Mouse (Mus musculus) forebrain, embryonic 11.5 days (tissue): ENCODE data around the gene Dok3. TPM values are rescaled to one million over a fixed set of nuclear protein-coding genes. Genes with fewer than 3 reads are reported as not detected.

Experiments
- ATAC-seq: fragments of 200-750 bp; cut with Nextera tagmentation; replicated peaks from 2 replicates; pipeline ENCODE4 v1.8.0; 2017; ENCODE audit warnings: moderate TSS enrichment; ENCODE audit not compliant: low FRiP score
- DNase-seq: peaks from one replicate; pipeline ENCODE4 v3.0.0-alpha.2; 2017; ENCODE audit warnings: low spot score
- H3K27ac ChIP-seq: fragments of 300-500 bp; sonication (generic); 2 replicates; pipeline ENCODE4 v1.5.1; 2014; ENCODE audit warnings: low read depth, low read length
- H3K27me3 ChIP-seq: fragments of 300-500 bp; sonication (generic); 2 replicates; pipeline ENCODE4 v1.6.1; 2014; ENCODE audit warnings: mild to moderate bottlenecking, low read length, mixed read lengths; ENCODE audit not compliant: control insufficient read depth, insufficient read depth
- H3K36me3 ChIP-seq: fragments of 300-500 bp; sonication (generic); 2 replicates; pipeline ENCODE4 v1.6.1; 2014; ENCODE audit warnings: mild to moderate bottlenecking, low read length, moderate library complexity, mixed read lengths; ENCODE audit not compliant: control insufficient read depth, insufficient read depth
- H3K4me1 ChIP-seq: fragments of 300-500 bp; sonication (generic); replicated peaks from 2 replicates; pipeline ENCODE4 v1.6.1; 2014; ENCODE audit warnings: low read length, mixed read lengths; ENCODE audit not compliant: control insufficient read depth, insufficient read depth
- H3K4me2 ChIP-seq: fragments of 300-500 bp; sonication (generic); 2 replicates; pipeline ENCODE4 v1.6.1; 2014; ENCODE audit warnings: low read depth, mild to moderate bottlenecking, low read length, moderate library complexity, mixed read lengths; ENCODE audit not compliant: severe bottlenecking
- H3K4me3 ChIP-seq: fragments of 300-500 bp; sonication (generic); 2 replicates; pipeline ENCODE4 v1.5.1; 2014; ENCODE audit warnings: low read depth, low read length
- H3K9ac ChIP-seq: fragments of 300-500 bp; sonication (generic); 2 replicates; pipeline ENCODE4 v1.6.1; 2014; ENCODE audit warnings: low read length
- H3K9me3 ChIP-seq: fragments of 300-500 bp; sonication (generic); 2 replicates; pipeline ENCODE4 v1.6.1; 2016; ENCODE audit warnings: low read length, mixed read lengths; ENCODE audit not compliant: control insufficient read depth
- WGBS: fragments of 180-500 bp; shearing (Covaris S2); extraction: QIAGEN DNeasy Blood & Tissue Kit; methylation state at CpG from one replicate; pipeline ENCODE4 v1.1.7; 2014; 5-methylcytosine and 5-hydroxymethylcytosine counted together
- polyA plus RNA-seq: library from polyadenylated mRNA; unstranded; fragments of >200 nt; fragmentation: Nextera tagmentation; extraction: Ambion mirVana; gene quantifications from 2 replicates; pipeline ENCODE4 v1.2.1, GENCODE M21; 2014

The Dok3 gene
- polyA plus RNA-seq, 1 experiment from 2014 or later = 3.9 TPM

- Histone ChIP-seq H3K4me1 (peaks cover 8% of the 10 kb centered on the region; the same call in 1 of the 2 replicates), H3K27ac (no peak overlapping the region), H3K4me3 (peak overlapping the region; percentile 92), H3K27me3 (no peaks in the 10 kb centered on the region), H3K36me3 (peaks cover 15% of the 10 kb centered on the region), H3K9ac (no peak overlapping the region), H3K4me2 (peak overlapping the region; percentile 93; the same call in 1 of the 2 replicates), H3K9me3 (no peaks in the 10 kb centered on the region)
- WGBS = 95% methylated on average over 15 of the region's 15 CpGs
- DNase-seq (no peak), ATAC-seq (no peak)
Measured at GRCm38 (mm10) chr13:55535191-55535590, 6.1 kb upstream of the Dok3 start.

DNA sequence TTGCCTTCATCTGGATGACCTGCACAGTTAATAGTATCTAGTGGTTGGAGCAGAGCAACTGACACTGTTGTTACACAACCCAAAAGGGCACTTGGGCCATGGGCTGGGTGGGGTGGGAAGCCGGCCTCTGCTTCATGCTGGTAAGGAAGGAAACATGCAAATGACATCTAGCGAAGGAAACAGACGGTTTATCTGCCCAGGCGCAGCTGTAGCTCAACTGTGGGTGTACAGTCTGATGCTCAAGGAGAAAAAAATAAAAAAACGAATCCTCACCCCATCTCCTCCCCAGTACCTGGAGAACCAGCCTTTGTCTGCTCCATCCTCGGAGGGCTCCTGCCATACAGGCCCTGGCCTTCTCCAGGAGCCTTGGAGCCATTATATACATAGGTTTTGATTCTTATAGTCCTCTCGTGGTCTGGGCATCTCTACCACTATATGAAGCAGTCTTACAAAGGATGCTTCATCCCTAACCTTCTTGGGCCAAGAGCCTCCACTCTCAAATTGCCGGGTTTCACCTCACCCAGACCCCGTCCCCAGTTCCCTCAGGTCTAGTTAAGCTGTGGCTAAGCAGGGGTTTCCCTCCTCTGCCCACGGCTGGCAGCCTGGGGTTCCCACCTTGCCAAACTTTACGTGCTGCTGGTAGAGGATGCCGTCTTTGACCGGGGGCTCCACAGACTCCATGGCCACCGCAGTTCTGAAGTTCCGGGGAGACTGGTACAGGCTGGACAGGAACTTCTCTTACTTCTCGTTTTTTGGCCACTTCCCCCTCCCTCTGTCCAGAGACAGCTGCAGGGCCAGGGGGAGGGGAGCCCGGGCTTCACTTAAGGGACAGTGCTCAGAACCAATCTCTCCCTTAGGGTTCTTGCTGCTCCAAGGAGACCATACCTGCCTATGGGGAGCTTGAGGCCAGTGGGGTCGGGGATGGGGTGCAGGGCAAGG lies 993 bp downstream of the Dok3 start:
- no peak overlapping the region for H3K9ac ChIP-seq
- no peak overlapping the region for H3K4me3 ChIP-seq
- H3K9me3 ChIP-seq = no peaks in the 10 kb centered on the region
- DNase-seq = no peak
- no peak overlapping the region for H3K4me2 ChIP-seq
- peaks cover 7% of the 10 kb centered on the region for H3K36me3 ChIP-seq
- H3K27ac ChIP-seq = no peak overlapping the region
- ATAC-seq = no peak
- H3K4me1 ChIP-seq = no peaks in the 10 kb centered on the region
- WGBS = 85% methylated on average over 18 of the region's 18 CpGs
- no peaks in the 10 kb centered on the region for H3K27me3 ChIP-seq

DNA sequence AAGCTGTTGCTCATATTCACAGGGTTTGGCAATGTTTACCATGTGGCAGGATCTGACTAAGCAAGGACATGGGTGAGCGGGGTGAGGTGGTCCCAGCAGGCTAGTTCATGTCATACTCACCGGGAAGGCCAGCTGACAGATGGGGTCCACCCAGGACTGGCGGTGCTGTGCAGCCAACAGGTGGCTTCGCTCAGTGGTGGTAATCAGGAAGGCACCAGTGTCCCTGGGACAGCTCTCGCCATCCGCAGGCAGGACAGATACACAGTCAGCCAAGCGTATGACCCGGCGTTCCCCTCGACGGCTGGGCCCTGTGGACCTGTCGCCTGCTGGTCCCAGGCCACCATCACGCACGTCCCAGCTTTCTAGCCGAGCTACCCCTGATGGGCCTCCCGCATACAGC lies 1.9 kb downstream of the Dok3 start:
- Histone ChIP-seq H3K36me3 (peaks cover 7% of the 10 kb centered on the region), H3K9ac (no peak overlapping the region), H3K4me1 (no peaks in the 10 kb centered on the region), H3K27ac (no peak overlapping the region), H3K4me3 (no peak overlapping the region), H3K9me3 (no peaks in the 10 kb centered on the region), H3K4me2 (no peak overlapping the region), H3K27me3 (no peaks in the 10 kb centered on the region)
- ATAC-seq = no peak
- 92% methylated on average over 16 of the region's 16 CpGs for WGBS
- no peak for DNase-seq

GRCm38 (mm10) chr13:55525733-55526553 lies 3.2 kb downstream of the Dok3 start:
- H3K36me3 ChIP-seq = peaks cover 4% of the 10 kb centered on the region
- 82% methylated on average over 16 of the region's 16 CpGs for WGBS
- ATAC-seq (no peak), DNase-seq (no peak)
- no peak overlapping the region for H3K4me2 ChIP-seq
- no peak overlapping the region for H3K4me3 ChIP-seq
- no peak overlapping the region for H3K9ac ChIP-seq
- no peaks in the 10 kb centered on the region for H3K4me1 ChIP-seq
- H3K27me3 ChIP-seq = no peaks in the 10 kb centered on the region
- H3K9me3 ChIP-seq = no peaks in the 10 kb centered on the region
- H3K27ac ChIP-seq = no peak overlapping the region

DNA sequence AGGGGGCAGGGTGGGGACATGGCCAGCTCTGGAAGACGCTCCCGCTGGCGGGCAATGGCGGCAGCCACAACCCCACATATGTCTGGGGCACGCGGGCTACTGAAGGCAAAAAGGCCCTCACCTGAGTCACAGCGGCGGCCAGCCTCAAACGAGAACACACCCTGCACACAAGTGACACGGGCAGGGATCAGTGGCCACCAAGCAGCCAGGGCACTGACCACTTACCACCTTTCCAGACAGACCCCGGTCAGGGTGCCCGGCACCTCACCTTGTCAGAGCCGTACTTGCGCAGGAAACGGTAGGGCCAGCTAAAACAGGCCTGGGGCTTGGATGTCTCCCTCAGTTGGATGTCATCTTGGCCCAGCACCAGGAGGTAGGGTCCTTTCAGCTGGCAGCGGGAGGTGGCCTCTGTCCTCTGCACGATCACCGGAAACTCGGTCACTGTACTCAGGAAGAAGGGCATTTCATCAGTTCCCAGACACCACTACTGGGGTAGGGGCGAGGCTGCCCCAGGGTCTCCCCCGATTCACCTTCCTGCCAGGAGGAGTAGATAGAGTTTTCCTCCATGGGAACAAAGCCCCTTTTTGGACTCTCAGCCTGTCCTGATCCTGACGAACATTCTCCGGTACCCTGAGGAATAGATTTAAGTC lies 5.0 kb downstream of the Dok3 start:
- DNase-seq (no peak), ATAC-seq (no peak)
- Histone ChIP-seq H3K36me3 (no peaks in the 10 kb centered on the region), H3K27me3 (no peaks in the 10 kb centered on the region), H3K4me1 (no peaks in the 10 kb centered on the region), H3K27ac (no peak overlapping the region), H3K9ac (no peak overlapping the region), H3K4me2 (no peak overlapping the region), H3K9me3 (no peaks in the 10 kb centered on the region), H3K4me3 (no peak overlapping the region)
- WGBS = 89% methylated on average over 23 of the region's 23 CpGs

- H3K4me3 ChIP-seq = no peak overlapping the region
- no peak overlapping the region for H3K27ac ChIP-seq
- ATAC-seq (no peak), DNase-seq (no peak)
- WGBS = 62% methylated on average over 17 of the region's 17 CpGs
- H3K4me1 ChIP-seq = no peaks in the 10 kb centered on the region
- H3K4me2 ChIP-seq = no peak overlapping the region
- no peaks in the 10 kb centered on the region for H3K36me3 ChIP-seq
- no peaks in the 10 kb centered on the region for H3K27me3 ChIP-seq
- no peak overlapping the region for H3K9ac ChIP-seq
- no peaks in the 10 kb centered on the region for H3K9me3 ChIP-seq
Measured at GRCm38 (mm10) chr13:55523278-55523677, 5.8 kb downstream of the Dok3 start.

DNA sequence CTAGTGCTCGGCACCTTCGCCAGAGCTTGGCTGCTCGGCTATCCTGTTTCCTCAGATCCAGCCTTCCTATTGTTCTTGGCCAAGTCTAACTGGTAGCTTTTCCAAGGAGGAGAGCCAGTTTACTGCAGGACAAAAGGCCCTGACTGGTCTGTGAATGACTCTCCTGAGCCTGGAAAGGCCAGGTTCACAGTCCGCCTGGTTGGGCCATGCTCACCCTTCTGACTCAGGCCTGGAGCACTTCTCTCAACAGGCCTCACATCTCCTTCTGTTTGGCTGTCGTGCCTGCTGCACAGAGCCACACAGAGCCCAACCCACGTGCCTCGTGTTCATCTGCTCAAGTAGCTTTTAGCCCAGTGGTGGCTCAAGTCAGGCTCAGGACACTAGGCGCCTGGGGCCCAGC lies 6.4 kb downstream of the Dok3 start:
- no peaks in the 10 kb centered on the region for H3K36me3 ChIP-seq
- no peak overlapping the region for H3K27ac ChIP-seq
- DNase-seq (no peak), ATAC-seq (no peak)
- H3K4me2 ChIP-seq = no peak overlapping the region
- H3K4me1 ChIP-seq = no peaks in the 10 kb centered on the region
- H3K27me3 ChIP-seq = no peaks in the 10 kb centered on the region
- H3K4me3 ChIP-seq = no peak overlapping the region
- no peak overlapping the region for H3K9ac ChIP-seq
- 63% methylated on average over 8 of the region's 8 CpGs for WGBS
- no peaks in the 10 kb centered on the region for H3K9me3 ChIP-seq

GRCm38 (mm10) chr13:55519606-55520005 lies 9.5 kb downstream of the Dok3 start:
- no peaks in the 10 kb centered on the region for H3K36me3 ChIP-seq
- ATAC-seq = no peak
- 80% methylated on average over 4 of the region's 4 CpGs for WGBS

More at GRCm38 (mm10) chr13:55519606-55520005, 9.5 kb downstream of the Dok3 start:
- Histone ChIP-seq H3K4me2 (no peak overlapping the region), H3K4me3 (no peak overlapping the region), H3K4me1 (no peaks in the 10 kb centered on the region), H3K9me3 (no peaks in the 10 kb centered on the region), H3K27ac (no peak overlapping the region), H3K9ac (no peak overlapping the region), H3K27me3 (no peaks in the 10 kb centered on the region)
- no peak for DNase-seq
